Mouse (Mus musculus) myocyte (in vitro differentiated cells): Measurements from ENCODE around the gene Efcab2.

Experiments
- CEBPB ChIP-seq: IDR thresholded peaks from 2 replicates; pipeline ENCODE4 v1.6.1; 2011; ENCODE audit warnings: mild to moderate bottlenecking, moderate library complexity; ENCODE audit not compliant: poor library complexity, insufficient read depth, severe bottlenecking
- E2F4 ChIP-seq: IDR thresholded peaks from one replicate; pipeline ENCODE4 v1.6.1; 2011; ENCODE audit warnings: mild to moderate bottlenecking, control low read depth, moderate library complexity; ENCODE audit not compliant: insufficient read depth
- POLR2A ChIP-seq: IDR thresholded peaks from one replicate; pipeline ENCODE4 v1.6.1; 2011; ENCODE audit warnings: low read depth, mild to moderate bottlenecking, control low read depth, moderate library complexity; ENCODE audit not compliant: insufficient read length
- POLR2AphosphoS2 ChIP-seq: IDR thresholded peaks from one replicate; pipeline ENCODE4 v1.6.1; 2011; ENCODE audit warnings: low read depth, control low read depth; ENCODE audit not compliant: insufficient read length

GRCm38 (mm10) chr1:178447036-178447435 lies 41.2 kb downstream of the Efcab2 start:
- TF ChIP-seq E2F4 (no peak), POLR2A (no peak), POLR2AphosphoS2 (no peak), CEBPB (no peak)
